Mouse (Mus musculus) T-cell, adult 66 days (primary cell): Measurements from ENCODE around the gene Olfr775. TPM values are rescaled to one million over a fixed set of nuclear protein-coding genes. Genes with fewer than 3 reads are reported as not detected.

Experiments used
- total RNA-seq, 2 experiments: library from RNA; stranded (reverse); gene quantifications; 3 replicates in 1 of 2; 4 replicates in 1 of 2; pipeline ENCODE4 v1.2.4; 2023

The Olfr775 gene
- under 1 TPM in 1 of 2 experiments, not detected in 1; 0.20 TPM for total RNA-seq

DNA sequence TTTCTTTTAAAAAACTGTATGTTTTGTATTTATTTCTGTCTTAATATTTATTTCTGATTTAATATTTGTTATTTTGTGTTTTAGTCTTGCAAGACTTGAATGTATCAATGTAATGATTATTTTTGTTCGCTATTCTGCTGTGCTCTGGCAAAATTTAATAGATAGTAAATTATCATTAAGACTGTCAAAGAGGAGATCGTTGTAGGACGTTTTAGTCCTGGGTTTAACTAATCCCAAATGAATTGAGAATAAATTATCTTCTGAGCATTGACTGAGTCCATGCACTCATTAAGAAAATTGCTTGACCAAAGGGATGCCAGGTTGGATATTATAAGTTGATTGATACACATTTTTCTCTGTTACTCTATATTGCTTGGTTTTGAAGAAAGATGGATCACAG lies at the start of gene Olfr775:
Gene Olfr775 (plus strand): TSS at position 301 of the 400 bp plus-strand sequence.

DNA sequence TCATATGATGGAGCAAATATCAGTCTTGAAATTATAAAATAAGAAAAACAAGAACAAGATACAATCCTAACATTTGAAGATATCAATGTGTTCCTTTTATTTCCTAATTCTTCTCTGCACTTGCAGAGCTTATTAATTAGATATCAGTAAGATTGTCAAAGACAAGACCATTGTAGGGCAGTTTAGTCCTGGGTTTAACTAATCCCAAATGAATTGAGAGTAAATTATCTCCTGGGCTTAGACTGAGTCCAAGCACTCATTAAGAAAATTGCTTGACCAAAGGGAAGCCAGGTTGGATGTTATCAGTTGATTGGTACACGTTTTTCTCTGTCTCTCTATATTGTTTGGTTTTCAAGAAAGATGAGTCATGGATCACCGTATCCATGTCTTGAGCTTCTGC lies 12.3 kb upstream of the Olfr775 start, which contains the start of gene Olfr774:
Gene Olfr774 (plus strand): TSS at position 301 of the 400 bp plus-strand sequence.

DNA sequence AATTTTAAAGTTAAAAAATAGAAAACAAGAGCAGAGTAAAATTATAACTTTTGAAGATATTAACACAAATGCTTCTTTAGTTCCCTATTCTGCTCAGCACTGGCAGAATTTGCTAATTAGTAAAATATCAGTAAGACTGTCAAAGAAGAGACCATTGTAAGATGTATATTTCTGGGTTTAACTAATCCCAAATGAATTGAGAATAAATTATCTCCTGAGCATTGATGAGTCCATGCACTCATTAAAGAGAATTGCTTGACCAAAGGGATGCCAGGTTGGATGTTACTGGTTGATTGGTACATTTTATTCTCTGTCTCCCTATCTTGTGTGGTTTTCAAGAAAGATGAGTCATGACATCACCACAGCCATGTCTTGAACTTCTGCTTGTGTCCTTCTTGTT lies 10.6 kb downstream of the Olfr775 start, which contains the start of gene Olfr776:
Gene Olfr776 (plus strand): TSS at position 301 of the 400 bp plus-strand sequence.

DNA sequence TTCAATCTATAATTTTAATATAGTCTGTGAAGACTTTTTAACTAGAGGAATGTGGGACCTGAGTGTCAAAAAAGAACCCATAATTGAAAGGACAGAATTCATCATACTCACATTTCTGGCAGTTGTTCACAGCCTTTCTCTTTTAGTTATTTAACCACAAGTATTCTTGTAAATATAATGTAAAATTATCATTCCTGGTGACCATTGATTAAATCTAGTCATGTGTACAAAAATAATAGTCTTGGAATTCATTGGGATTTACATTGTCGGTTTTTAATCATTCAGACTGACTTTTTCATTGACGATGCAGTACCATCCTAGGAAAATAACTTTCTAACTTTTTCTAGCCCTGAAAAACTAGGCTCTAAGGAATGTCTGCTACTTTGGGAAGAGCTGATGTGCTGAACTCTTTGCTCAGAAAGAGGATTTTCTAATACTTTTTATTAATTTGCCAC lies 22.9 kb downstream of the Olfr775 start, which contains the start of gene Olfr777:
Gene Olfr777 (minus strand): TSS at position 405 of the 455 bp plus-strand sequence.

Other genes with a start within 250 kb of the Olfr775 start
- gene Olfr763, start 237.6 kb upstream of the Olfr775 start, total RNA-seq, result under 1 TPM; 0.26 to 0.33 TPM
- gene Olfr764-ps1, start 208.5 kb upstream of the Olfr775 start, total RNA-seq, result not detected
- gene Olfr765, start 198.4 kb upstream of the Olfr775 start, total RNA-seq, result not detected
- gene Olfr766-ps1, start 179.4 kb upstream of the Olfr775 start, total RNA-seq, result not detected
- not detected for gene Olfr767, start 165.5 kb upstream of the Olfr775 start, total RNA-seq
- not detected for gene Olfr768, start 149.0 kb upstream of the Olfr775 start, total RNA-seq
- gene Olfr769, start 130.6 kb upstream of the Olfr775 start, total RNA-seq, result not detected
- gene Olfr770, start 109.4 kb upstream of the Olfr775 start, total RNA-seq, result not detected
- not detected for gene Olfr771, start 83.7 kb upstream of the Olfr775 start, total RNA-seq
- gene Olfr772, start 70.5 kb upstream of the Olfr775 start, total RNA-seq, result not detected
- not detected for gene Olfr773, start 61.0 kb upstream of the Olfr775 start, total RNA-seq
- not detected for gene Olfr774, start 12.2 kb upstream of the Olfr775 start, total RNA-seq
- not detected for gene Olfr776, start 10.7 kb downstream of the Olfr775 start, total RNA-seq
- not detected for gene Olfr777, start 23.1 kb downstream of the Olfr775 start, total RNA-seq
- gene Olfr780, start 69.7 kb downstream of the Olfr775 start, total RNA-seq, result not detected
- not detected for gene Olfr781, start 80.4 kb downstream of the Olfr775 start, total RNA-seq
- gene Olfr782, start 100.4 kb downstream of the Olfr775 start, total RNA-seq, result not detected
- under 1 TPM in 1 of 2 experiments, not detected in 1; 0.18 TPM for gene Olfr784, start 135.7 kb downstream of the Olfr775 start, total RNA-seq
- not detected for gene Olfr785, start 157.0 kb downstream of the Olfr775 start, total RNA-seq
- not detected for gene Olfr786, start 178.9 kb downstream of the Olfr775 start, total RNA-seq
- not detected for gene Olfr787, start 213.4 kb downstream of the Olfr775 start, total RNA-seq
- not detected for gene Olfr788, start 222.6 kb downstream of the Olfr775 start, total RNA-seq
- not detected for gene Olfr789, start 236.3 kb downstream of the Olfr775 start, total RNA-seq